Mouse (Mus musculus): ENCODE results near the gene Smtnl1. TPM values are rescaled to one million over a fixed set of nuclear protein-coding genes. Genes with fewer than 3 reads are reported as not detected.

The Smtnl1 gene
- total RNA-seq, 2 experiments from 2014 or later = 64.0 to 71.1 TPM

Other genes with a start within 250 kb of the Smtnl1 start
- gene Ctnnd1, start 171.9 kb downstream of the Smtnl1 start, total RNA-seq (2021) = 10 to 100 TPM; 54.4 to 68.8 TPM
- gene Btbd18, start 163.6 kb downstream of the Smtnl1 start, total RNA-seq (2021) = under 1 TPM in 1 of 2 experiments, not detected in 1; 0.09 TPM
- 10 to 100 TPM; 25.4 to 26.7 TPM for gene Selenoh, start 151.9 kb downstream of the Smtnl1 start, total RNA-seq (2021)
- gene Gm28635, start 144.6 kb downstream of the Smtnl1 start, total RNA-seq (2021) = not detected
- 10 to 100 TPM; 11.0 to 13.6 TPM for gene Med19, start 144.2 kb downstream of the Smtnl1 start, total RNA-seq (2021)
- 10 to 100 TPM; 50.4 to 50.7 TPM for gene Tmx2, start 143.5 kb downstream of the Smtnl1 start, total RNA-seq (2021)
- 10 to 100 TPM; 42.7 to 47.9 TPM for gene Zdhhc5, start 107.5 kb downstream of the Smtnl1 start, total RNA-seq (2021)
- gene Clp1, start 95.3 kb downstream of the Smtnl1 start, total RNA-seq (2021) = 1 to 10 TPM; 4.6 to 5.3 TPM
- 1 to 10 TPM in 1 of 2 experiments, under 1 TPM in 1; 0.49 to 1.4 TPM for gene Ypel4, start 88.6 kb downstream of the Smtnl1 start, total RNA-seq (2021)
- 1 to 10 TPM in 1 of 2 experiments, under 1 TPM in 1; 0.77 to 1.4 TPM for gene Gm19426, start 79.0 kb downstream of the Smtnl1 start, total RNA-seq (2021)
- 10 to 100 TPM; 74.7 to 84.1 TPM for gene Serping1, start 47.2 kb downstream of the Smtnl1 start, total RNA-seq (2021)
- gene Ube2l6, start 23.8 kb downstream of the Smtnl1 start, total RNA-seq (2021) = 10 to 100 TPM in 1 of 2 experiments, 1 to 10 TPM in 1; 7.2 to 10.0 TPM
- 10 to 100 TPM; 42.9 to 46.1 TPM for gene Timm10, start 4.3 kb upstream of the Smtnl1 start, total RNA-seq (2021)
- gene Slc43a1, start 16.2 kb upstream of the Smtnl1 start, total RNA-seq (2021) = 1 to 10 TPM; 6.4 to 6.7 TPM
- gene Rtn4rl2, start 64.1 kb upstream of the Smtnl1 start, total RNA-seq (2021) = 1 to 10 TPM; 1.0 TPM
- 10 to 100 TPM; 18.9 to 20.0 TPM for gene Slc43a3, start 113.9 kb upstream of the Smtnl1 start, total RNA-seq (2021)
- 1 to 10 TPM in 1 of 2 experiments, not detected in 1; 4.8 TPM for gene Prg2, start 157.8 kb upstream of the Smtnl1 start, total RNA-seq (2021)
- gene Prg3, start 165.6 kb upstream of the Smtnl1 start, total RNA-seq (2021) = not detected
- 10 to 100 TPM; 50.9 to 66.6 TPM for gene Ssrp1, start 214.6 kb upstream of the Smtnl1 start, total RNA-seq (2021)
- under 1 TPM; 0.88 to 0.92 TPM for gene P2rx3, start 214.8 kb upstream of the Smtnl1 start, total RNA-seq (2021)
- 10 to 100 TPM; 52.1 to 69.1 TPM for gene Tnks1bp1, start 225.4 kb upstream of the Smtnl1 start, total RNA-seq (2021)

Data from gastrocnemius, postnatal 10 days (tissue).